Mouse (Mus musculus) heart, adult 11 months (tissue): ENCODE data around the gene Nlrp1b.
A peak's percentile ranks its signal among the peaks of the same experiment; 100 is the strongest.

Experiments
- DNase-seq: peaks from one replicate; pipeline ENCODE4 v3.0.0; 2022

Gene Nlrp1b

GRCm38 (mm10) chr11:71230684-71231480 lies at the start of gene Nlrp1b:
Gene Nlrp1b (minus strand): TSS chr11:71230733.
- peak; percentile 95 for DNase-seq

- no peak for DNase-seq
These were observed 30.5 kb upstream of the Nlrp1b start for GRCm38 (mm10) chr11:71261036-71261435.

GRCm38 (mm10) chr11:71251333-71251732 lies 20.8 kb upstream of the Nlrp1b start:
- DNase-seq = peak; percentile 97

- DNase-seq = peak; percentile 87
These were observed 5.9 kb downstream of the Nlrp1b start for GRCm38 (mm10) chr11:71224614-71225013.

GRCm38 (mm10) chr11:71202703-71203102 lies 27.8 kb downstream of the Nlrp1b start:
- peak; percentile 80 for DNase-seq

- no peak for DNase-seq
These were observed 31.2 kb downstream of the Nlrp1b start for GRCm38 (mm10) chr11:71199349-71199748.

GRCm38 (mm10) chr11:71169633-71170032 lies 60.9 kb downstream of the Nlrp1b start:
- no peak for DNase-seq

GRCm38 (mm10) chr11:71164139-71164538 lies 66.4 kb downstream of the Nlrp1b start:
- DNase-seq = no peak

GRCm38 (mm10) chr11:71159439-71160136 lies 70.9 kb downstream of the Nlrp1b start:
- no peak for DNase-seq

GRCm38 (mm10) chr11:71155272-71155671 lies 75.3 kb downstream of the Nlrp1b start:
- DNase-seq = no peak

GRCm38 (mm10) chr11:71144661-71145060 lies 85.9 kb downstream of the Nlrp1b start, which contains the start of gene Nlrp1a:
Gene Nlrp1a (minus strand): TSS chr11:71144704.
- peak; percentile 93 for DNase-seq

GRCm38 (mm10) chr11:71142031-71142430 lies 88.5 kb downstream of the Nlrp1b start:
- DNase-seq = peak; percentile 91

- DNase-seq = no peak
These were observed 123.4 kb downstream of the Nlrp1b start for GRCm38 (mm10) chr11:71107128-71107527.

GRCm38 (mm10) chr11:71106261-71107021 lies 124.1 kb downstream of the Nlrp1b start:
- DNase-seq = no peak

- DNase-seq = peak; percentile 72
These were observed 126.6 kb downstream of the Nlrp1b start for GRCm38 (mm10) chr11:71103931-71104330.
